Mouse (Mus musculus) cerebellum, adult 9-10 months (tissue): Measurements from ENCODE around the gene Ugcg.

Source experiments
- DNase-seq: peaks from one replicate; pipeline ENCODE4 v3.0.0; 2022

Gene Ugcg

DNA sequence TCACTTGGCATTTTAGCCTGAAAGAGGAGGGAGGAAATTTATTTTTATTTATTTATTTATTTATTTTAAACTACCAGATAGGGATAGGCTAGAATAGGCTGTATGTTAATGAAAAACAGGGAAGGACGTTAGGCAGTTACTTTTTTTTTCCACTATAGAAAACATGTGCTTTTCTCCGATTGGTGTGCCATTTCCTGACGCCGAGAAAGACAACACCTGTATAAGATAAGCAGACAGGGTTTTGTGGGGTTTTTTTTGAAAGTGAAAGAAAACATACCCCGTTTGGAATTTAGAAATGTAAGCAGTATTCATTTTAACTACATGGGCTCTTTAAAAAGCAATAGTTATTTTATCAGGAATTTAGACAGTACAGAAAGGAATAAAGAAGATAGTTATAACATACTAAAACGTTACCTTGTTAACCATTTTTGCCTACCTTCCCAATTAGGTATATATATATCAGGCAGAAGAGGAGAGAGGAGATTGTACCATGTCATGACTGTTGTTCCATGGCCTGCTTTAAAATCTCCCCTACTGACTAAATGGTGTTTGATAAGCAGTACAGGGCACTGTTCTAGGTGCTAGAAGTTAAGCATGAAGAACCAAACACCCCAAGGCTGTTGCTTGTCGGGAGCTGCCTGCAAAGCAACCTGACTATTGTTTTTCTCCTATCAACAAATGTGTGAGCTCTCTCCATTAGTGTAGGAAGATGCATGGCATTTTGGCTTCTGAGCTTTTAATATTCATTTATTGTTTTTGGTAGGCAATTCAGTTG lies 1.8 kb downstream of the Ugcg start:
- no peak for DNase-seq

GRCm38 (mm10) chr4:59194731-59195496 lies 5.9 kb downstream of the Ugcg start:
- DNase-seq = no peak

DNA sequence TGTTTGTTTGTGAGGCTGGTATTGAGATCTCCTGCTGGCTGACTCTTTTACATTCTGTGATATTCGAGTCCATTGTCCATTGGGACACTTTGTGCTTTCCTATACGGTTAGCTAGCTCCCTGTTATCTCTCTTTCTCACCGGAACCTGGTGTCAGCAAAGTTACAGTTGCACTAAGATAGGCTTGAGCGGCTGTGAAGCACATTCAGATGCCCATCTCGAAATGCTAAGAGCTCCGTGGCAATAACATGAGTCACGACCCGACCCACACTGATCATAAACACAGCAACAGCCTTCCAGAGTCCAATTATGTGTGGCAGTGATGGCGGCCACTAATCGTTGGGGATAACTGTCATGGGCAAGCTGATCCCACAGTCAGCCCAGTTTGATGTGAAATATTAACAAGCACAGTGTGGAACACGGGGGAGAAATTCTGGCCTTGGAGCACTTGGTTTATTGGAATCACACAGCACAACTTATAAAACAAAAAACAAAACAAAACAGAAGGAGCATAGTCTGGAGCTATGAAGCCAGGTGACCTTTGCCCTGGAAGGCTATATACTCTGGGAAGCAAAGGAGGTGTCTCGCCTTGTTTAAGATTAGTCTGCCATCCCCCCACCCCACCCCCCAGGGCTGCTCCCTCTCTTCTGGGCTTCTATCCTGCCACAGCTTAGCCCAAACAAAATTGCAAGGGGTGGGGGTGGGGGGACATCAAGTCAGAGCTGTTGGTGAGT lies 7.5 kb downstream of the Ugcg start:
- no peak for DNase-seq

DNA sequence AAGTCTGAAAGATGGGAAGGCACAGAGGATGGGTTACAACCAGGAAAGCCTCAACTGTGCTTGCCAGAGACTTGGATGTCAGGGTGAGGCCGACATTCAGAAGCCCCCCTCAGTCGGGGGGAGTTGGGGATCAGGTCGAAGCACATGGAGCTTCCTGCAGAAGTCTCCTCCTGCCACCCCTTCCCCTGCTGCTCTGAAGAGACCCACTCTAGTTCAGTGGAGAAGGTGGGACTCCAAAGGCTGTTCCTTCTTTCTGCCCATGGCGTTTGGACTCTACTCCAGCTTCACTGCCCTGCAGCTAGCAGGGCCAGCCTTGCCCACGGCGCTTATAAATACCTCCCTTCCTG lies 8.0 kb downstream of the Ugcg start:
- DNase-seq = no peak

DNA sequence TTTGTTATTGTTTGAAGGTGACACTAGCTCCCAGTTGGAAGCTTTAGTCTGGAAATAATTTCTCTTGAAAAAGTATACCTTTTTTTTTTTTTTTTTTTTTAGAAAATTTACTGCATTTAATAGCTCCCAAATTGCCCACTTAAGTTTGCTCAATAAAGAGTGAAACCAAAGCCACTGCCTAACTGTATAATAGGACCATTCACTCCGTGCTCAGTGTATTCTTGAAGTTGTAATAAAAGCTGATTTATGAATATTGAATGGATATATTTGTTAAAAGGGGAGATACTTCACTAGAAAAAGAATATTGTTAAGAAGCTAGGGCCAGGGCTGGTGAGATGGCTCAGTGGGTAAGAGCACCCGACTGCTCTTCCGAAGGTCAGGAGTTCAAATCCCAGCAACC lies 8.4 kb downstream of the Ugcg start:
- DNase-seq = no peak

GRCm38 (mm10) chr4:59199341-59199740 lies 10.3 kb downstream of the Ugcg start:
- DNase-seq = peak; percentile 44

- peak; percentile 31 for DNase-seq
These were observed 10.7 kb downstream of the Ugcg start for GRCm38 (mm10) chr4:59199805-59200204.

DNA sequence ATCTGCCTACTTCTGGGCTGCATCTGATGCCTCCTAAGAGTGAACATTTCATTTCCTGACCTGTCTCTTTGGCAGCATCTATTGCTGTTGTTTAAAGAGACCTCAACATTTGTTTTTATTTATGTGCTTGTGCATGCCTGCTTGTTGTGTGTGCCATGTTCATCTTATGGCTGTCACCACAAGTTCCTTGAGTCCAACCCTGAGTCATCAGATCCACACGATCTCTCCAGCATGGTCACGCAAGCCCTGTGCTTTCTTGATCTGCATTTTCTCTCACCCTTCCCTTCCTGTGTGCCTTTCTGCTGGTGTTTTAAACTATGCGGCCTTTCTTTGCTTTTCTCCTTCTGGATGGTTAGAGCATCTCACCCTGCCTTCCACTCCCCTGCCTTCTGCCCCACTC lies 11.6 kb downstream of the Ugcg start:
- no peak for DNase-seq

DNA sequence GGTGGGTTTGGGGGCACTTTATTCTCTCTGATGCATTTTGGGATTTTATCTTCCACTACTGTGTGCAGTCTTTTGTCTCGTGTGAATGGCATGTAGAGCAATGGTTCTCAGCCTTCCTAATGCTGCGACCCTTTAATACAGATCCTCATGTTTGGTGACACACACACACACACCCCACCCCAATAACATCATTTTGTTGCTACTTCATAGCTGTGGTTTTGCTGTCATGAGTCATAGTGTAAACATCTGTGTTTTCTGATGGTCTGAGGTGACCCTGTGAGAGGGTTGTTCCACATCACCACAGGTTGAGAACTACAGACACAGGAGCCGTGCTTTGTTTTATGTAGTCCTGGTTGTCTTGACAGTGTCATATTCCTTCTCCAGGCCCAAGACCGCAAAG lies 15.6 kb downstream of the Ugcg start:
- DNase-seq = no peak

DNA sequence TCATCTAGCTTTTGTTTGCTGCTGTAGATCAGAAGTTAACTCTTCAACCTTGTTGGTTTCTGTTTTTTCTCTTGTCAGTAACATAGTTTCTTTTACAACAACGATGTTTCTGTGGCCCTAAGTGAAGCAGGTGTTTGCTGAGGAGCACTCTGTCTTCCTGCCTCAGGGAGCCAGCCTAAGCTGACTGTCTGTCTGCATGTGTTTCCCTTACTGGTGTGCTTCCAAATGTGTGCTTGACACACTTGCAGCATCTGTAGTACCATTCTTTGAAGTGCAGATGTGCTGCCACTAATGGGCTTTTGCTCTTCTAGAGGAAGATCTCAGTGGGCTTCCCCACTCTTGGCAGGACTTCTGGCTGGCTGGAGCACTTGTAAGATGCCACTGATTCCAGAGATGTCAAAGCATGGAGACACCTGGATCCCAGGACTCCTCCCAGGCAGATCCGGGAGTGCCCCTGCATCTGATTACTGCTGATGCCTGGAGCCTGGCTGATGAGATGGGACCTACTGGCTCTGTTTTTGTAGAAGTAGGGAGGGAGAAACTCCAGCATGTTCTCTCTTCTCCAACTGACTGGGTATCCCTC lies 16.8 kb downstream of the Ugcg start:
- no peak for DNase-seq

DNA sequence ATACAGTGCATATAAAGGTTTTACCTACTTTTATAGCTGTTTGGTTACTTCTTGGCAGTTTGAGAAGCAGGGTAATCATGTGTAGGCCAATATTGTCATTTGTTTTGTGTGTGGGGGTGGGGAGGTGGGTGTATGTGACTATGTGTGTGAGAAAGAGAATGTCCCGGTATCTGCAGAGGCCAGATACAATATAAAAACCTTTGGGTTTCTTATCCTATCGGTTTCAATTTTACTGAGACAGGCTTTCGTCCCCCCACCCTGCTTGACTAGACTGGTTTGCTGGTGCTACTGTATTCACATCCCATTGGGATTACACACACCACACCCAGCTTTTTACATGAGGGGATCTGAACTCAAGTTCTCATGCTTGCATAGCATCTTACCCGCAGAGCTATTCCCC lies 17.5 kb downstream of the Ugcg start:
- no peak for DNase-seq

DNA sequence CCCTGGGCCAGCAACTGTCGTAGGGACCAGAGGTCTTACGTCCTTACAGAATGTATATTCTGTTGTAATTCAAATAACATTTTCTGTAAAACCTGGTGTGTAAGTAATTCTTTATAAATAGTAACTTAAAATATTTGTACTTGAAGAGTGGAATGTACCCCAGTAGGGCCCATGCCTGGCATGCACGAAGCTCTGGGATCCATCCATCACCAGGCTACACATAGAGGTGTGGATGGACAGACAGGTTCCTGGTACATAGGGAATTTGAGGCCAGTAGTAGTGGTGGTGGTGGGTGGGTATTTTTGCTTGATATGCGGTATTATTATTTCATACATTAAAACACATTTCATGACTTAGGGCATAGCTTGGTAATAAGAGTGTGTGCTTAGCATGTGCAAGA lies 19.6 kb downstream of the Ugcg start:
- DNase-seq = no peak

DNA sequence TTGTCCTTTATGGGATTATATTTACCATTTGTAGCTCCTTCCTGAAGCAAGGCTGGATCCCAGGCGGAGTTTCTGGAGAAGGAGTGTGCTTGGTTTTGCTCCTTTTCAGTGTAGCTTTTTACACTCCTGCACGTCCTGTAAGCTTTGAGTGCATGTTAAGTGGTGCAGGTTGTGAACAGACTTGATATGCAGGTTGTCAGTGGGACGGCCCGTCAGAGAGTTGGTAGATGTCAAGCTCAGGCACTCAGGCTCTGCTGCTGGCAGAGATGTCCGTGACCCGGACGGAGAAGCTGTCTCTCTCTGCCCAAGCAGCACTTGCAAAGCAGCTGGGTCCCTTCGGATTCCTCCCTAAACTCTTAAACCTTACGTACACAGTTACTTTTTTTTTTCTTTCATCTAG lies 22.1 kb downstream of the Ugcg start:
- DNase-seq = no peak

GRCm38 (mm10) chr4:59213833-59214232 lies 24.8 kb downstream of the Ugcg start:
- DNase-seq = no peak

GRCm38 (mm10) chr4:59214695-59215094 lies 25.6 kb downstream of the Ugcg start:
- no peak for DNase-seq

DNA sequence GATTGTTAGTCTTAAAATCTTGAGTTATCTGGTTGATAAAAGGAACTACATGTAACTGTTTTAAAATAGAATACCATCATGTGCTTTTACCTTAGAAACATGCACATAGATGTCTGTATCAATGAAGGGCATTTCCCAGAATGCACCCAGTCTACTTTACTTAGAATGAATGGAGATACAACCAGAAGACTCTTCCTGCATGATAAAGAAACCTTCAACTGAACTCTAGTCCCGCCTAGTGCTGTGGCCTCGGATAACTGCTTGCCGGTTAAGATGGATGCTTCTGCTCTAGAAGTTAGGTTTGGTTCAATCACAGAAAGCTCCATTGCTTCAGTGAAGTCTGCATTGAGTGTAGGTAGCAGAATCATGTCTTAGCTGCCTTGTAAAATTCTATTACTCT lies 26.5 kb downstream of the Ugcg start:
- DNase-seq = no peak

- DNase-seq = no peak
These were observed 28.0 kb downstream of the Ugcg start for GRCm38 (mm10) chr4:59217101-59217500.

DNA sequence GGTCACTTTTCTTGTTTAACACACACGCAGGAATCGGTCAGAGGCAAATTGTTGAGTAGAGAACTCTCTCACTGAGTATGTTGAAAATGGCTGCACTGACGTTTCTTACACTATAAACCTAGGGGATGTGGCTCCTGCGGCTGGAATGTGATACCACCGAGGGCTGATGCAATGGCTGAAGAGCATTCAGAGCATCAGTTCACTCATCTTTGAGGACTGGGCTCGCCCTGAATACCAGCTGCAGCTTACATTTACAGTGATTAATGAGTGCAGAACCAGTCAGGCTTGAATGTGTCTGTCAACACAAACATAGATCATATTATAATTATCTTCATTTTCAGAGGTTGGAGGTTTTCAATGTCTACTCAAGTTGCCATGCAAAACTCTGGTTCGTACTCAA lies 29.1 kb downstream of the Ugcg start:
- DNase-seq = no peak

GRCm38 (mm10) chr4:59222226-59222625 lies 33.2 kb downstream of the Ugcg start:
- DNase-seq = no peak

- DNase-seq = no peak
These were observed 34.1 kb downstream of the Ugcg start for GRCm38 (mm10) chr4:59223055-59223615.

DNA sequence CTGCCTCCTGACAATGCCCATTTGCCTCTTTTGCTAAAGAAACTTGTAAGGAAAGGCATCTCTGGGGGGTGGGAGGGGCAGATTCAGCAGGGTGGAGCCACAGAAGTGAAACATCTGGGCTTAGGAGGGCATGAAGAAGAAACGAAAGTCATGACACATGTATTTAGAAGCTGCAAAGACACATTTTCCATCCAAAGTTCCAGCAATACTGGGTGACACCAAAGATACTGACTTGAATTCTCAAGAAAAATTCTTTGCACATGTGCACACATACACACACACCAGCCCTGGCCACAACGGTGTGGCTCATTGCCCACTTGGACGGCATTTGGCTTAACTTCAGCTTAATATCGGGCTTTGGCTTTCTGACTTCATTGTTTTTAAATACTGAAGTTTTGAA lies 35.8 kb downstream of the Ugcg start:
- no peak for DNase-seq

GRCm38 (mm10) chr4:59227047-59227446 lies 38.0 kb downstream of the Ugcg start:
- no peak for DNase-seq

- DNase-seq = no peak
These were observed 39.9 kb downstream of the Ugcg start for GRCm38 (mm10) chr4:59228951-59229350.
